Mouse (Mus musculus) cortical plate, adult 2 months (tissue): ENCODE measurements around the gene Alkbh6.

ENCODE experiments used
- CTCF ChIP-seq: fragments of 200-500 bp; IDR thresholded peaks from 2 replicates; pipeline ENCODE4 v1.5.1; 2011; ENCODE audit warnings: mild to moderate bottlenecking, control low read depth, low read length; ENCODE audit not compliant: insufficient read depth; ENCODE audit errors: extremely low read depth
- POLR2A ChIP-seq: fragments of 200-500 bp; IDR thresholded peaks from 2 replicates; pipeline ENCODE4 v1.6.1; 2011; ENCODE audit warnings: mild to moderate bottlenecking, low read length, control low read depth; ENCODE audit not compliant: insufficient read depth; ENCODE audit errors: extremely low read depth

DNA sequence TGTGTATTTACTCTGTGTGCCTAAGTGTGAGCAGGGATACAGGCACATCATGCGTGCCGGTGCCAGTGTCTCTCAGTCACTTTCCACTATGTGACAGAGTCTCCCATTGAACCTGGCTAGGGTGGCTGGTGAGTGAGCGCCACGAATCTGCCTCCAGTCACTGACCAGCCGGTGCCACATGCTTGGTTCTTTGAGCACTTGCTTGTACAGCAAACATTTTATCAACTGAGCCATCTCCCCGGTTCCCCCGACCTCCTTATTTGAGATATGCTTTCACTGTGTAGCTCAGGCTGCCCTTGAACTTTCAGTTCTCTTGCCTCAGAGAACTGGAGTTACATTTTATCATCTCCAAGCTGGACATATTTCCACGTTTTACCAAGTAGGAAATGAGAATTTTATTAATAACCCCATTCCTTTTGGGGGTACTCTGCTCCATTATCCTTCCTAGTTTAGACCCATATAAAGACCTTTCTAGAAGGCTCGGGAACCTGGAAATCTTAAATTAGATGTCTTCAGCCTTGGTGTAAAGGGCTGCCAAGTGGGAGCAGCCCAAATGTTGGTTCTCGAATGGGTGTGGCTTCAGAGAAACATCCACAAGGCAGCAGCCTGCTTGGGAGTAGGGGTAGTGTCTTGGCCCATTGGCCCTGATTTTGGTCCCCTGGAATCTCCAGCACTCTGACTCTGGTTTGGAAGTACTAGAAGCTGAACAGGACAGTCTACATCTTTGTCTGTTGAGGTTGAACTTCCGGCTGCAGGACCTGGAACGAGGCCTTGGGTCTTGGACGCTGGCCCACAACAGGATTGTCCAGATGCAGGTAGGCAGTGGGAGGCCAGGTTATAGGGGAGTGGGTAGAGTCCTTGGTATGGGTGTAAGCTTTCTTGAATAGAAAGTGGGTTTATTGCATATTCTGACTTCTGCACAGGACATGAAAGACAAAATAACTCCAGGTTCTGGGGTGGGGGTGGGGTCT lies 7.3 kb downstream of the Alkbh6 start:
- TF ChIP-seq CTCF (no peak), POLR2A (no peak)
